Mouse (Mus musculus) cerebellum, adult (tissue): ENCODE results near the gene Megf8.

Source experiments
- ATAC-seq: cut with Nextera tagmentation; 2 replicates; pipeline ENCODE4 v1.9.2; 2017; ENCODE audit warnings: mild to moderate bottlenecking, moderate library complexity, mixed read lengths; ENCODE audit not compliant: insufficient number of reproducible peaks, low FRiP score, low TSS enrichment

The Megf8 gene

DNA sequence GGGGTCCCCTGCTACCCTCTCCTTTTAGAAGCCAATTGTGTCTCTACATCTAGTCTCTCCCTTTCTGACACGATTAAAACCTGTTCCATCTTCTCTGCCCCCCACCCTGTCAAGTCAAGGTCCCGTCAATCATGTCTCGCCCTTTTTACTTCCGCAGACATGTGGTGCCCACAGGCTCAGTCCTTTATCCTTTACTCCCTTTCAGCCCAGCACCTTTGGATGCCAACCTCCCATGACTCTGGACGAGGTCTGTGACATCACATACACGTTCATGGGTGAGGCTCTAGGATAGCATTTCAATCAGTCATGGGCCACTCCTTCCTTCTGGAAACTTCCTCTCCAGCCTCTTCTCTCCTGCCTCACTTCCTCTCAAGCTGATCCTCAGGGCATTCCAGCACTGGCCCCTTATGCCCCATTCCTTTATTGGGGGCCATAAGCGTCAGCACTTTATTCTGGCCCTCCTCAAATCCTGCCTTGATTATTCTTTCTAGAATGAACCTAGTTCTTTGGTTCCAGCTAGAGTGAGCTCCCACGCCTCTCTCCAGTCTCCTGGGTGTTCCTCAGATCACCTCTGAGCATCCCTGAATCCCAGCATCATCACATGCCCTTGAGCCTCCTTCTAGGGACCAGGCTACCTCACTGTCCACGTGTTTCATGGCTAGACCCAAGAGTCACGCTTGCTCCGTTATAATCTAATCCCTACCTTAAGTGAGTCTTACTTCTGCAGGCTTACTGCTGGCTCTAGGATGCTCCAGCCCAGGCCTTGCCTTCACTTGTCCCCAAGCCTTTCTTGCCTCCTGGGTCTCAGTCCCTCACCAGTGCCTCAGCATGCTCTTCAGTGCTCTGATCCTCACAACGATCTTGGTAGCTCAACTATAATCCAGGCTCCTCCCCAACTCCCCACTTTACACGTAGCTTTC lies 61.5 kb downstream of the Megf8 start:
- no peak for ATAC-seq

DNA sequence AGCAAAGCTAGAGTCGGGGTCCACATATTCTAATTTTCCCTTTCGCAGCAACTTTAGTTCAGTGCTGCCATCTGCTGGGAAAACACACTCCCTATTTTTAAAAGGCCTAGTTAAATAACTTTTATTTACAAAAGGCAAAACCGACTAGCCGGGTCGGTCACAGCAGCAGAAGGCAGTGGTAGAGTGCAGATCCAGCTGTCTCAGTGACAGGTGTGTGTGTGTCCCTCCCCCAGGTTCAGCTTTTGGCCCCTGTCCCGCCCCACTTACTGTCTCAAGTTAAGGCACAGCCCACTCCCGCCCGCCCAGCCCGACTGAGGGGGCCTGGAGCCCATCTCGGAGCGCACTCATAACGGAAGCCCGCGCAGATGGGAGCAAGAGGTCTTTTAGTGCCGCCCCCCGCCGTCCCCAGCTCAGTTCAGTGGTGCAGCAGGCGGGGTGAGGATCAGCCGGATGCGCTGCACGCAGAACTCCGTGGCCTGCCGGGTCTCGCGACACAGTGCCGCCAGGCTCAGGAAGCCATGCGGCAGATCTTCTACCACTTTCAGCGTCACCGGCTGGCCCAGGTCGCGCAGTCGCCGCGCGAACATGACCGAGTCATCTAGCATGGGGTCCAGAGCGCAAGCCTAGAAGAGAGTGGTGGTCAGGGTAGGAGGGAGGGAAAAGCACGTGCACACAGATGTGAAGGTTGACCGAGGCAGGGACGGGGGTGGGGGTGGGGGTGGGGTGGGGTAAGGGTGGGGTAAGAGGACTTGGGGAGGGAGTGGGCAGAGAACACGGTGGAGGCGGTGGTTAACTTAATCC lies 62.8 kb downstream of the Megf8 start:
- no peak for ATAC-seq

DNA sequence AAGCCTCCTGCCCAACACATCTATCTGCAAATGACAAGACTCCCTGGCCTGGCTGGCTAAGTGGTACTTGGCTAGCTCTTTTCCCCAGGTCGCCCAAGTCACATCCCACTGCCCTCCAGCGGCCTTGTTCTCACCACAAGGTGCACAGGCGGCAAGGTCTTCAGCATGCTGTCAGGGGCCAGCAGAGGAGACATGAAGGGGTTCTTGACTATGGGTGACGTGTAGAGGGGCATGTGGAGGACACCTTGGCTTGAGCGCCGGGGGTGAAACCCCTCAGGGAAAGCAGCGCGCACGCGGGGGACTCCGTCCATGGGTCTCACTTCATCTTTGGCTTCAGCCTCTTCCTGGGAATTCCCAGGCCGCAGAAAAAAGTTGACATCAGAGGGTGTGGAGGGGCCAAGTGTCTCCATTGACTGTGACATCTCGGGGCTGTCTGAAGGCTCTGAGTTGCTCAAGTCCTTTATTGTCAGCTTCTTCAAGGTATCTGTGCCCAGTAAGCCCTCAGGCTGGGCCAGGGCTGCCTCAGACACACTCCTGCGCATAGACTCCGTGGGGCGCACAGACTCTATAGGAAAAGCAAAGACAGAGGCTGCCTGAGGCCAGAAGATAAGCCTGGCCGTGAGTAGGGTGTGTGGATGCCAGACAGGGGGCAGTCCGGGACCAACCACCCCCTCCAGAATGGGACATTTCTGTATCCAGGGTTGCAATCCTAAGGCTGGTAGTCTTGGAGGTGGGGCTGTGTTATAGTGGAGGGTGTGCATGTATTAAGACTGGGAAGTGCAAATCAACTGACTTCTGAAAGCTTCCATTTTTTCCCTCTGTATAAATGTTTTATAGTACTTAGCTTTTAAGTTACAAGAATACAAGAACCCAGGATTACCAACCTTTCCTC lies 63.7 kb downstream of the Megf8 start:
- no peak for ATAC-seq

DNA sequence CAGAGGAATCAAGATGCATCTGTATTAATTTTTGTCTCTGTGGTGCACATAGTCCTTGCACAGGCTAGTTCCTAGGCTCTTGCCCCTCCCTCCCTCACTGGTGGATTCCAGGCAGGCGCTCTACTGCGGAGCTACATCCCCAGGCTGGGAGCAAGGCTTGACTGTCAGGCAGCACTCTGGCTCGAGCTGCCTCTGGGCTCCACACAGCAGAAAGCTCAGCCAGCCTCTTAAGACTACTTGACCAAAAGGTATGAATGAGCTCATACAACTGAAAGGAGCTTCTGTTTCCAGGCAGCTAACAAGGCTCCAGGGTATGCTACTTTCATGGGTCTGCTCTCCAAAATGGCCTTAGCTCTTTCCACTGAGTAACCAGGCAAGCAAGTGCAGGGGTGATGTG lies 64.3 kb downstream of the Megf8 start:
- ATAC-seq: no peak

DNA sequence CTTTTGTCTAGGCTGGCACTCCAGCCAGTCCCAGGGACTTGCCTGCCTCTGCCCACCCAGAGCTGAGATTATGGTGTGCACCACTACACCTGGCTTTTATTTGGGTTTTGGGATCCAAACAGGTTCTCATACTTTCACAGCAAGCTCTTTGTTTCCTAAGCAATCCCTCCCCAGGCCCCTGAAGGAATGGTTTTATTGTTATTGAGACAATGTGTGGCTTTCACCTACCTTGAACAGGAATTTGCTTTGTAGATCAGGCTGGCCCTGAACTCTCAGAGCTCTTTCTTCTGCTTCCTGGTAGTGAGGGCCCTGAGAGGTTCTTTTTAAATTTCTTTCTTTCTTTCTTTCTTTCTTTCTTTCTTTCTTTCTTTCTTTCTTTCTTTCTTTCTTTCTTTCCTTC lies 65.6 kb downstream of the Megf8 start:
- ATAC-seq: no peak

DNA sequence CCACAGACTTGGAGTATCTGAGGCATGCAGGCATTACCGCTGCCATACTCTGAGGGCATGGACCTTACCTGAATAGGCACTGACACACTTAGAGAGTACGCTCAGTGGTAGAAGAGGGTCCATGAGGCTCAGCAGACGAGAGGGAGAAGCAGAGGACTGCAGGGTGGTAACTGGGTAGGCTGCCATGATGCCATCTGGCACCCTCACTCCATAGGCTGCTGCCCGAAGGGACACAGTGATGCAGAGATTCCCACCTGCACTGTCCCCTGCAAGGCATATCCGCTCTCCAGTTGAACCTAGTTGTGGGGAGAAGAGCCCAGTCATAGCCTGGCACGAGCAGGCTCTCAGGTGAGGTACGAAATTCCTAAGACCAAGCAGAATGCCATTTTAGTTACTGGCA lies 66.4 kb downstream of the Megf8 start:
- no peak for ATAC-seq

DNA sequence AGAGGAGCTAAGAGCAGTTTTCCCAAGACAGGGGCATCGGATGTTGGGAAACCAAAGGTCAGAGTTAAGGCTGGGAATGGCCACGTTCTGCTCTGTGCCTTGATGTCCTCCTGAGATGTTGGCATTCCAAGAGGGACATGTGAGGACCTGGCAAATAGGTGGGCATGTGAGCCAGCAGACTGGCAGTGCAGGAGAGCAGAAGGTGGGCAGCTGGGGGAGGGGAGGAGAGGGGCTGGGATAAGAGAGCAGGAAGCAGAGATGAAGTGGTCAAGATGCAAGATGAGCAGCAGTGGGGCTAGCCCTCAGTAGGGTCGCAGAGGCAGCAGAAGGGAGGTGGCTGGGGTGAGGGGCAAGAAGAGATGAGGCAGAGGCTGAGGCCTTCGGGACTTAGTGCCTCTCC lies 66.9 kb downstream of the Megf8 start:
- no peak for ATAC-seq

DNA sequence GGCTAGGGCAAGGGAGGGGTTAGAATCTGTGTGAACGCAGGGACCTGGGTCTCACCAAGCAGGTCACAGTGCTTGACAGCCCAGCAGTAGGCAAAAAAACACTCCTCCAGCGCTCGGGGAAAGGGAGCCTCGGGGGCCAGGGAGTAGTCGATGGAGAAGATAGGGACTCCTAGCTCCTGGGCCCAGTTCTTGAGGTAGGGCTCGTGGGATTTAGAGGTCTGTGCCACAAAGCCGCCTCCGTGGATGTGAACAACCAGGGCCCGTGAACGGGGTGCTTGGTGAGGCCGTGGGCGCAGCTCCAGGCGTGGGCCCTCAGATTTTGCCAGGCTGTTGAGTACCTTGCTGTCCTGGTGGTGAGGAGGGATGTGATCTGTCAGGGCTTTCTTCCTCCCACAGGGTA lies 67.4 kb downstream of the Megf8 start:
- no peak for ATAC-seq

DNA sequence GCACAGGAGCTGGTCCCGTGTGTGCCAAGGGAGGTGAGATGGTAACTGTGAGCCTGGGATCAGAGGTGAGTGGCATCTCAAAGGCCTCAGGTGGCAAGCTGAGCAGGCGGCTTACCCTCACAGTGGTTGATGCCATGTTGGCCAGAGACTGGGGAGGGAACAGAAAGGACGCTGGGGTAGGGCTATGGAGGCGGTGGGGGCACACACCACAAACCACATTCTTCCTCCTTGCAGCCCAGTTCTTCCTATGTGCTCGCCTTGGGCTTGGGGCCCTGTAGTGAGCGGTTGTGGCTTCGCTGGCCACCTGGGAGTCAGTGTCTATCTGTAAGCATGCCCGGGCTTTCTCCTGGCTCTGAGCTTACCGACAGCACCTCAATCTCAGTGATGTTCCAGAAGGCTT lies 67.9 kb downstream of the Megf8 start:
- no peak for ATAC-seq

DNA sequence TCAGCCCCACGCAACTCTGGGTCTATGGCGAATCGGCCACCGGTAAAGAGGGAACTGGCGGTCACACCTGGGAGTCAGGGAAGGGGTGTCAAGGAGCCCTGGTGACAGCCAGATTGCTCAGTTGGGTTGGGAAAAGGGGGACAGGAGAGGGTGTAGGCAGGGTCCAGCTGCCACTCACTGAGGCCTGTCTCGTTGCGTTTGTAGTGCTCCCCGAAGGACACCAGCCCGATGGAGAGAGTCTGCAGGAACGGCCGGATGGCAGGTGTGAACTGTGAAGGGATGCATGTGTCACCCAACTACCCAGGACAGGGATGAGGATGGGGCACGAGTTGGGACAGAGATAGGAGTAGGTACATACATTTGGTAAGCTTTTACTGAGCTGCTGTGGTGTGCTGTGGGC lies 68.3 kb downstream of the Megf8 start:
- ATAC-seq: no peak

DNA sequence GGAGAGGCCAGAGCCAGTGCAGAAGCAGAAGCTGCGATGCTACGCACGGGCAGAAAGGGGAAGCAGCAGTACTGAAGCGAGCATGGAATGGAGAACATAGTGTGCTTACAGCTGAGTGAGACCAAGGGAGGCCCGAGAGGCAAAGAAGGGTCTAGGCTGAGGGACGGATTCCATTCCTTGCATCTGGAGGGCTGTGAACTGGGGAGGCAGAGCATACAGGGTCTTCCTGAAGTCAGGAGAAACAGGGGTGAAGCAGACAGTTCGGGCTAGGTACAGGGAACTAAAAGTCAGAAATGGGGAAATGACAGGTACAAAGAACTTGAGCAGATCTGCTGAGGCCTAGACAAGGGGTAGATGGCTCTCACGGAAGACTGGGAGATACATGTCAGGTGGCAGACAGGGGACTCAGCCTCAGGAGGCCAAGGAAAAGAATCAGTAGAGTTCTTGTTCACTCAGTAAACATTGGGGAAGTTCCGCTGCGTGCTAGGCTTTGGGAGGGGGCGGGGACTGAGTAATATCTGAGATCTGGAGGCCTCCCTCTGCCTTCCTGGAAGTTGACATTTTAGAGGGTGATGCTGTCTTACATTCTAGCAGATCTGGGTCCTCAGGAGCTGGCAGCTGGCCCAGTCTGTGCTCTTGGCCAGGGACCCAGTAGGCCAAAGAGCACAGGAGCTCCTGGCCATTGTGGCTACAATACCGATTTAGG lies 69.0 kb downstream of the Megf8 start:
- ATAC-seq: no peak

DNA sequence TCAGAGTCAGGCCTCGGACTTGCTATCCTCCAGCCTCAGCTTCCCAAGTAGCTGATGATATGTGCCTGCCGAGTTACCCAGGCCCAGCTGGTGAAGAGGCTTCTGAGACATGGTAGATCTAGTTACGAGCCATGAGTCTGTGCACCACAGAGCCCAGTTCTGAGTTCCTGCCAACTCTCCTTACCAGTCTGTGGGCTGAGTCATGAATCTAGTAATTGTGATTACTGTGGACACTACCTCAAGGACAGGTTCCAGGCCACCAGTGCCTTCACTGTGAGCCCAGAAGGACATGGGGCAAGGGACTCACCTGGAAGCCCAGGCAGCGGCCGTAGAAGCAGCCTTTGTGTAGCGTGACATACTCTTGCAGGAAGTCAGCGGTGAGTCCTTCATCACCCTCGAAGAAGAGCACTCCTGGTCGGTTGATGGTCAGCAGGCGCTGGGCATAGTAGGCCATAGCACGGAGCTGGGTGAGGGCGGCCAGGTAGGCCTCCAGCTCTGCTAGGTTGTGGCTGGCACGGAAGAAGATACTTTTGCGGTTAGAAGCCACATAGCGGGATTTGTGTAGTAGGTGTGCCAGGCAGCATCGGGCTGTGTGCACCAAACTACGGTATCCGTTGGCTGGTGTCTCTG lies 71.0 kb downstream of the Megf8 start:
- ATAC-seq: no peak

DNA sequence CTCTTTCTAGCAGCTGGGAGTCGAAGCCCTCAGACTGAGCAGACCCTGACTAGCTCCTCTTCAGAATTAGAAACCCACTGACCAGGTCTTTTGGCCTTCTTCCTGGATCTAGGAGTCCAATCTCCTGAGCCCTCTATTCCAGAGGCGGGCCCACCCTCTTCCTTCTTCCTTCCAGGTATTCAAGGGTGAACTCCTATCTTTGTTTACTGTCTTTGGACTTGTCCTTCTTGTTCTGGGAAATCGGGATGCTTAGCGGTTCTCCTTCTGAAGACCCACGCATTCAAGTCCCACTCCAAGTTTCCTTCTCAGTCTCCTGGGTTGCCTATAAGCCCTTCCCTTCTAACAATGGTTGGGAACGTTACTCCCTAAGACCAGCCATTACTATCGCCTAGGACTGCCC lies 72.0 kb downstream of the Megf8 start:
- ATAC-seq: no peak

DNA sequence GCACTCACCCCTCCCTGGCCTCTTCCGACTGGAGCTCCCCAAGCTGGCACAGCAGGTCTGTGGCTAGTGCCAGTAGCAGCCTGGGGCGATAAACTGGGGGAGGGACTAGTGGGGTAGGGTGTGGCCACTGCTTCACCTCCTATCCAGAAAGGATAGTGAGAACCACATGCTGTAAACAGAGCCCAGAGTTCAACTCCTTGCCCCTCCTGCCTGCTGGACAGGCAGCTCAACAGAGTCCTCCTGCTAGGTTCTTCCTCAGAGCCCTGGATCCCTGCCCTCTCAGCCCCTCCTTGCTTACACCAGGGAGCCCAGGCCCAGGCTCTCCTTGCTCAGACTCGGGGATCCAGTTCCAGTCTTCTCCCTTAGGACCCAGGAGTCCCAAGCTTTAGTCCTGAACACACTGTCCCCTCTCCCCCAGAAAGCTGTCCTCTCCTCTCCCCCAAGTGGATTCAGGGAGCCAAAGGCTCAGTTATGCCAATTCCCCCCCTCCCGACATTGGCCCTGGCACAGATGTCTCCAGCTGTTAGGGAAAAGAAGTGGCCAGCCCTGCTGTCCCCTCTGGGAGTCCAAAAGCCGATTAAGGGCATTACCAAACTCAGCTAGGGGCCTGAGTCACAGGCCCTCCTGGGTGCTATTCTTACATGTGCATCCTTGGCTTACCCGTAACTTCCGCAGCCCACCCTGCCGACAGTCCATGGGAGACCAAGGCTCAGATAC lies 73.2 kb downstream of the Megf8 start:
- ATAC-seq: no peak

DNA sequence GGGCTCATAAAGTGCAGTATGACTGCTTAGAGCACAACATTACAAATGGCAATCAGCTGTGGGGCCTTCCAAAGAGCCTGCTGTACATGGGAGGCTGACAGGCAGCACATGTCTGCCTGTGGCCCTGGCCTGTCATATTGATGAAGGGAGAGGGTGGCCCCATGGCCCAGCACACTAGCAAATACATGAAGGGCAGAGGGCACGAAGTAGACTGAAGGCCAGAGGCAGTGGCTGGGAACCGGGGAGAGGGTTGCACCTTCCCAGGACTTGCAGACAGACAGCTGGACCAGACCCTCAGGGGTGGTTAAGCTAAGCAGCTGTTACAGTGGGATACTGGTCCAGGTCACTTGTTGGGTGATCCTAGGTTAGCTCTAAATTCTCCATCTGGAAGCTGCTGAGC lies 74.0 kb downstream of the Megf8 start:
- no peak for ATAC-seq

DNA sequence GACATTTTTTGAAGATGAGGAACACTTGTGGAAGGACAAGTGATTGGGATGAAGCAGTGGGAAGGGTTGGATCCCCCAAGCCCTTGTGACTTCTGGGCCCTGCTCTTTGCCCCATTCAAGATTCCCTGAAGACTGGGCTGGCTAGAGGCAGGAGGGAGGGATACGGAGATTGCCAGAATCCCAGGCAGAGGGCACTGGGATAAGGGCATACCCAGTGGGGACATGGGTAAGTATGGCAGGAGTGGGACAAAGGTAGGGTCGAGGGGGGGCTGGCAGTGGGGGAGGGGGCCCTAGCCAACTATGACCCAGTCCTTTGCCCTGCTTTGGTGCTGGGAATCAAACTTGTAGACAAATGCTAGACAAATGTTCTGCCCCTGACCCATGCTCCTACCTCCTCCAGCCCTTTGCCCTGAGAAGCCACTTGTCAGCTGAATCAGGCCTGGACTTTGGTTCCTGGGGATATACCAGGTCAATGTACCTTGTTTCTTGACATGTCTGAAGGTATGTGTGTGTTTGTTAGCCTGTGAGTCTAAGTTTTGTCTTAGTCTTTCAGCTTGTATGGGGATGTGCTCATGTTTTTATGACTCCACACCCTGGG lies 75.0 kb downstream of the Megf8 start:
- no peak for ATAC-seq

DNA sequence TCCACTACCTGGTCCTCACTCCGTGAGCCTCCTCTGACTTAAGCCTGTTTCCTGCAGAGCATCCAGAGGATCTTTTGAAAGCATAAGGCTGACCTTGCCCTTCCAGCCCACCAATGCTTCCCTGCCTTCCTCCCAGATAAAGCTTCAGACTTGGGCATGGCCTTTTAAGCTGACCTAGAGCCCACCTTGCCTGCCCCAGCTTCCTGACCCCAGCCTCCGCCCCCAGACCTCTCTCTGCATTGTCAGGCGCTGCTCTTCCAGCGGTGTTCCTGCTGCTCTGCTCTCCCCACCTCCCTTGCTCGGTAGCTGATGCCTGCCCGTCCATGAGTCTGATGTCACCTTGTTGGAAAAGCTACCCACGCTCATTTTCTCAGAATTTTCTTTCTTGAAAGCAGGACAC lies 75.9 kb downstream of the Megf8 start:
- no peak for ATAC-seq

DNA sequence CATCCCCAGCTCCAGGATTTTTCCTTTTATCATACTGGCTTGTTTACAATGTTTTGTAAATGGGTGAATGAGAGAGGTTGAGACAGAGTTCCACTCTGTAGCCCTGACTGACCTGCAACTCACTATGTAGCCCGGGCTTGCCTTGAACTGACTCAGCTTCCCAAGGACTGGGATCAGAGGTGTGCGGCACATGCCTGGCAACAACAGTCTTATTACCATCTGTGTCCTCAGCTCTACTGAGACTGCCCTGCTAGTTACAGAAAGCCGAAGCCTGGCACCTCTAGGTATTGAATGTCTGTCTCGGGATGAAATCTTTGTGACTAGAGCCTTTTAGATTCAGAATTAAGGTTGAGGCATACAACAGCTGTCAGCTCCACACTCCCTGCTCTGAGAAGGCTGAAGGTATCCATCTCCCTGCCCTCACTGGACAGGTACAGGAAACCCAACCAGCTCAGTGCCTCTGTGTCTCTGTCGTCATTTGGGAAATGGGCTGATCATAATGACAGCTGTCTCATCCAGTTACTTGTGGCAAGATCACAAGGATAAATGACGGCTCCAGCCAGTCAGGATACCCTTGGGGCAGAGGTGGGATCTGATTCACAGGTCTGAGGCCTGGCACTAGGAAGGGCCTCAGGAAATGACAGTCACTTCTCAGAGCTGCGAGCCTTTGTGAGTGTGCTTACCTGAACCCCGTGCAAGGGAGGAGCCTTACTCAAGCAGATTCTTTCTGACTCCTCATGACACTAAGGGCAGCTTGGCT lies 76.7 kb downstream of the Megf8 start:
- ATAC-seq: no peak
